Comparison of ENCODE assay signal across 20 mouse cellular contexts in the genomic region with DNA sequence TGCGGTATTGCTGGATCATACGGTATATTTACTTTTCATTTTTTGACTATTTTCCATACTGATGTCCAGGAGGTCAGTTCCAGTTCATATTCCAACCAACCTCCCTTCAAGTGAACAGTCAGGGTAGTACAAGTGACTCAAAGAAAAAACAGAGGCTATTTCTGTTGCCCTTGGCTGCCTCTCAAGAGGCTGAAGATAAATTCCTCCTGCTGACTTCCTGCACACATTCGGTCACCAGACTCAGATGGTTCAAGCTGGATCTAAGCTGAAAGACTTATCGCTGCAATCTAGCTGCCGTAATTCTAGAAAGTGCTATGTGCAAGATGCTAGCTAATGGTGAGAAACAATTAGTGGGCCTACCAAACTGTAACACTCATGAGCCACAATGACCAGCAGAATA.
A peak's percentile ranks its signal among the peaks of the same experiment; 100 is the strongest.
DNase-seq lines count a peak whose midpoint lies in the region; ATAC-seq and TF ChIP-seq lines count a peak whose summit lies in the region.
"Had no signal": no experiment of that assay in that cellular context is flagged by ENCODE, and none has a peak within 500 bp of the region (broad histone marks: within the 10 kb centered on the region; RNA-seq: fewer than 3 reads in every experiment).

No protein-coding gene starts in this region.

- no peak overlapping the region for H3K4me3 ChIP-seq in kidney, embryonic 16.5 days (ENCODE audit: low read length)
- no peak overlapping the region for H3K4me3 ChIP-seq in heart, postnatal 0 days (ENCODE audit: low read depth, low read length)
- H3K4me3 ChIP-seq: embryonic facial prominence, embryonic 13.5 days; hindbrain, embryonic 12.5 days; layer of hippocampus, adult 2 months; midbrain, embryonic 15.5 days; neural tube, embryonic 12.5 days had no signal

- intact Hi-C loops in heart, postnatal 36 days (cut with DNase I) = no loop called here

- H3K9me3 ChIP-seq in kidney, embryonic 16.5 days (ENCODE audit: low read length) = no peaks in the 10 kb centered on the region
- H3K9me3 ChIP-seq in heart, postnatal 0 days (replicated peaks; ENCODE audit: control insufficient read depth, low read length) = no peaks in the 10 kb centered on the region
- H3K9me3 ChIP-seq: embryonic facial prominence, embryonic 13.5 days; hindbrain, embryonic 12.5 days; midbrain, embryonic 15.5 days; neural tube, embryonic 12.5 days had no signal

- no peak overlapping the region for H3K9ac ChIP-seq in kidney, embryonic 16.5 days (replicated peaks; ENCODE audit: low read length)
- H3K9ac ChIP-seq in heart, postnatal 0 days (replicated peaks; ENCODE audit: low read depth, low read length) = no peak overlapping the region
- H3K9ac ChIP-seq: embryonic facial prominence, embryonic 13.5 days; hindbrain, embryonic 12.5 days; midbrain, embryonic 15.5 days; neural tube, embryonic 12.5 days had no signal

- WGBS in kidney, embryonic 16.5 days = 69% methylated on average over 5 of the region's 5 CpGs
- WGBS in heart, postnatal 0 days = 48% methylated on average over 5 of the region's 5 CpGs

- H3K4me2 ChIP-seq in kidney, embryonic 16.5 days (replicated peaks; ENCODE audit: low read depth, low read length) = no peak overlapping the region
- H3K4me2 ChIP-seq in heart, postnatal 0 days (ENCODE audit: low read depth, low read length) = no peak overlapping the region
- H3K4me2 ChIP-seq: embryonic facial prominence, embryonic 13.5 days; hindbrain, embryonic 12.5 days; midbrain, embryonic 15.5 days; neural tube, embryonic 12.5 days had no signal

- no peaks in the 10 kb centered on the region for H3K27me3 ChIP-seq in kidney, embryonic 16.5 days (ENCODE audit: insufficient read depth, low read length)
- no peaks in the 10 kb centered on the region for H3K27me3 ChIP-seq in heart, postnatal 0 days (ENCODE audit: control insufficient read depth, insufficient read depth, low read length)
- H3K27me3 ChIP-seq: embryonic facial prominence, embryonic 13.5 days; hindbrain, embryonic 12.5 days; midbrain, embryonic 15.5 days; neural tube, embryonic 12.5 days had no signal

- TF ChIP-seq CTCF in heart, postnatal 0 days (IDR thresholded peaks at IDR 0.05; ENCODE audit: low read depth) = no peak

- H3K27ac ChIP-seq in kidney, embryonic 16.5 days (ENCODE audit: low read length) = no peak overlapping the region
- no peak overlapping the region for H3K27ac ChIP-seq in heart, postnatal 0 days (ENCODE audit: low read depth)
- H3K27ac ChIP-seq: embryonic facial prominence, embryonic 13.5 days; hindbrain, embryonic 12.5 days; layer of hippocampus, adult 2 months; macrophage; midbrain, embryonic 15.5 days; neural tube, embryonic 12.5 days had no signal

- no peak for TF ChIP-seq EP300 in heart, postnatal 0 days (IDR thresholded peaks at IDR 0.05; ENCODE audit: low read depth)

- peak; percentile 93 for DNase-seq in heart, adult 11 months
- DNase-seq in heart, postnatal 36 days = no peak
- DNase-seq in kidney, adult 9 months = peak; percentile 27
- DNase-seq in fibroblast of lung, adult 2 months (ENCODE audit: low read depth) = peak; percentile 53
- DNase-seq in heart, postnatal 0 days (ENCODE audit: low spot score) = peak; percentile 46
- DNase-seq in left cerebral cortex, adult 9 months (ENCODE audit: low spot score in 2 of 2) = no peak
- DNase-seq: cerebellum, adult 8-10 months; cerebellum, postnatal 36 days; embryo, embryonic 11 days; right cerebral cortex, postnatal 25 days; spleen, adult 18-20 months had no signal

- H3K36me3 ChIP-seq in kidney, embryonic 16.5 days (ENCODE audit: insufficient read depth, low read length) = no peaks in the 10 kb centered on the region
- H3K36me3 ChIP-seq in heart, postnatal 0 days (replicated peaks; ENCODE audit: control insufficient read depth, insufficient read depth, low read length) = no peaks in the 10 kb centered on the region
- H3K36me3 ChIP-seq: embryonic facial prominence, embryonic 13.5 days; hindbrain, embryonic 12.5 days; midbrain, embryonic 15.5 days; neural tube, embryonic 12.5 days had no signal

- ATAC-seq in kidney, embryonic 16.5 days (ENCODE audit: low FRiP score, low TSS enrichment) = no peak
- 0 out of 2 replicates have a peak, but pooled peaks have one; percentile 17 for ATAC-seq in heart, postnatal 0 days (ENCODE audit: insufficient read depth, low read depth)
- ATAC-seq: forebrain, embryonic 14.5 days; intestine, postnatal 0 days; midbrain, embryonic 15.5 days had no signal

- H3K4me1 ChIP-seq in kidney, embryonic 16.5 days (ENCODE audit: insufficient read depth, low read length) = 0 out of 2 replicates have a peak, but pooled peaks cover 2% of the 10 kb centered on the region
- H3K4me1 ChIP-seq in heart, postnatal 0 days (ENCODE audit: control insufficient read depth, insufficient read depth) = no peaks in the 10 kb centered on the region
- H3K4me1 ChIP-seq: embryonic facial prominence, embryonic 13.5 days; hindbrain, embryonic 12.5 days; midbrain, embryonic 15.5 days; neural tube, embryonic 12.5 days had no signal

Comparison
In these comparisons a context has a peak if more than half of its experiments do, and no peak if none do; other contexts are left out.
1. DNase-seq: peak in heart, adult 11 months (single experiment), kidney, adult 9 months (single experiment), fibroblast of lung, adult 2 months (single experiment) and heart, postnatal 0 days (single experiment); none in heart, postnatal 36 days (0 of 2) and left cerebral cortex, adult 9 months (0 of 2).